Mouse (Mus musculus) limb, embryonic 15.5 days (tissue): ENCODE data around the gene Khk. TPM values are rescaled to one million over a fixed set of nuclear protein-coding genes. Genes with fewer than 3 reads are reported as not detected.

Experiments
- ATAC-seq: fragments of 200-750 bp; cut with Nextera tagmentation; 2 replicates; pipeline ENCODE4 v1.8.0; 2017; ENCODE audit warnings: low read depth, moderate TSS enrichment; ENCODE audit not compliant: insufficient number of reproducible peaks, low FRiP score, low TSS enrichment
- H3K27ac ChIP-seq: fragments of 300-500 bp; sonication (generic); 2 replicates; pipeline ENCODE4 v1.5.1; 2015; ENCODE audit warnings: moderate library complexity, mild to moderate bottlenecking, inconsistent platforms
- H3K27me3 ChIP-seq: fragments of 300-500 bp; sonication (generic); 2 replicates; pipeline ENCODE4 v1.6.1; 2015; ENCODE audit warnings: inconsistent platforms
- H3K36me3 ChIP-seq: fragments of 300-500 bp; sonication (generic); 2 replicates; pipeline ENCODE4 v1.6.1; 2015; ENCODE audit warnings: inconsistent platforms
- H3K4me1 ChIP-seq: fragments of 300-500 bp; sonication (generic); 2 replicates; pipeline ENCODE4 v1.6.1; 2015; ENCODE audit warnings: inconsistent platforms
- H3K4me2 ChIP-seq: fragments of 300-500 bp; sonication (generic); 2 replicates; pipeline ENCODE4 v1.6.1; 2015; ENCODE audit warnings: mild to moderate bottlenecking, inconsistent platforms
- H3K4me3 ChIP-seq: fragments of 300-500 bp; sonication (generic); 2 replicates; pipeline ENCODE4 v1.5.1; 2015; ENCODE audit warnings: mild to moderate bottlenecking, inconsistent platforms
- H3K9ac ChIP-seq: fragments of 300-500 bp; sonication (generic); 2 replicates; pipeline ENCODE4 v1.6.1; 2015; ENCODE audit warnings: inconsistent platforms
- H3K9me3 ChIP-seq: fragments of 300-500 bp; sonication (generic); 2 replicates; pipeline ENCODE4 v1.6.1; 2016; ENCODE audit warnings: inconsistent platforms
- WGBS: fragments of 180-500 bp; shearing (Covaris S2); methylation state at CpG from one replicate; pipeline ENCODE4 v1.1.7; 2015; 5-methylcytosine and 5-hydroxymethylcytosine counted together
- polyA plus RNA-seq: library from polyadenylated mRNA; unstranded; fragments of >200 nt; fragmentation: Nextera tagmentation; extraction: Ambion mirVana; gene quantifications from 2 replicates; pipeline ENCODE4 v1.2.1, GENCODE M21; 2015

Khk gene
- polyA plus RNA-seq, 1 experiment from 2014 or later = 23.6 TPM

DNA sequence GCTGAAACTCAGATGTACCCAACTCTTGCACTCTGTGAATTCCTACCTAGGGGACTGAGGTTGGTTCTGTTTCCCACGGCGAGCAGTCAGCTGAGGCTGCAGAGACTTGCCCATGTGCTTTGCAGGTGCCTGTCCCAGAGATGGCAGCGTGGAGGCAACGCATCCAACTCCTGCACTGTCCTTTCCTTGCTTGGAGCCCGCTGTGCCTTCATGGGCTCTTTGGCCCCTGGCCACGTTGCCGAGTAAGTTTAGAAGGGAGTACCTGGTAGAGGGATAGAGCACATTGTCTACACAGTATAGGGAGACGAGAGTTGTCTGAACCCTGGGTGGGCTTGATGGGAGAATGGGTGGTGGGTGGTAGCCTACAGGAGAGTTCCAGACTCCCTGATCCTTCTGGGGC, 3.4 kb downstream of the Khk start:
- no peak overlapping the region for H3K9ac ChIP-seq
- peaks cover 18% of the 10 kb centered on the region for H3K36me3 ChIP-seq
- no peaks in the 10 kb centered on the region for H3K9me3 ChIP-seq
- no peak overlapping the region for H3K4me3 ChIP-seq
- peaks cover 36% of the 10 kb centered on the region for H3K4me1 ChIP-seq
- no peaks in the 10 kb centered on the region for H3K27me3 ChIP-seq
- 72% methylated on average over 8 of the region's 8 CpGs for WGBS
- H3K27ac ChIP-seq = no peak overlapping the region
- ATAC-seq = no peak
- no peak overlapping the region for H3K4me2 ChIP-seq

DNA sequence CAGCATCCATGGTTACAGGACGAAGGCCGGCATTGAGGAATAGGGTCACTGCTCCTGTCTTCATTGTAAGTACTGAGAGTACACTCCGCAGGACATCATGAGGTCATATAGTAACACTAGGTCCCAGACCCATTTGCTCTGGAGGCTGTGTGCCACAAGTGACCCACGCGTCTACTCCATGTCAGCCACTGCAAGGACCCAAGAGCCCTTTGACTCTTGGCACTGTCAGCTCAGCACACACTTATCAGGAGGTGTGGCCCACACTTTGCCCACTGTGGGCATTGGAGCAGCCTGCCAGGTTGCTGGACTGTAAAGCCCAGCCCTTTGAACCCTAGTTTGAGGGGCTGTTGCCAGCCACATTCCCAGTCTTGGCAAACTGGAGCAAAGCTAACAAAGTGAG, 4.0 kb downstream of the Khk start:
- WGBS = 88% methylated on average over 5 of the region's 5 CpGs

DNA sequence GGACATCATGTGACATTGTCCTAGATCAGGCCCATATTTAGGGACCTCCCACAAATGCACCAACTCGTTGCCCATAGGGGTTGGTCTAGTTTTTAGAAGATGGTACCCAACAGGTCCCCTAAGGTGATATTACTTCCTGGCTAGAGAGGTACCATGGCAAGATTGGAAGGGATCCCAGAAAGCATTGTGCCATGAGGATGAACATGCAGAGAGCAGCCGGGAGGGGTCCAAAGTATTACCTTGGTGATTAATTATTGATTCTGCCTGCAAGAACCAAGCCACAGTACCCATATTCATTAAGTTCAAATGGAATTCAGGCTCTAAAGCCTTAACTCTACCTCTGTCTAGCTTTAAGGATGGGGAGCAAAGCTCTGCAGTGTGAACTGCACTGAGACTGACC, 4.8 kb downstream of the Khk start:
- no peak overlapping the region for H3K27ac ChIP-seq
- no peak for ATAC-seq
- peaks cover 25% of the 10 kb centered on the region for H3K4me1 ChIP-seq
- H3K27me3 ChIP-seq = no peaks in the 10 kb centered on the region
- no peak overlapping the region for H3K4me3 ChIP-seq
- no peak overlapping the region for H3K9ac ChIP-seq
- WGBS = 73% methylated on average over 2 of the region's 2 CpGs
- no peaks in the 10 kb centered on the region for H3K9me3 ChIP-seq
- peaks cover 3% of the 10 kb centered on the region; the same call in 1 of the 2 replicates for H3K36me3 ChIP-seq
- H3K4me2 ChIP-seq = no peak overlapping the region

More for the DNA sequence above, 4.0 kb downstream of the Khk start:
- Histone ChIP-seq H3K4me3 (no peak overlapping the region), H3K27ac (no peak overlapping the region), H3K4me1 (peaks cover 31% of the 10 kb centered on the region), H3K27me3 (no peaks in the 10 kb centered on the region), H3K36me3 (peaks cover 11% of the 10 kb centered on the region), H3K9me3 (no peaks in the 10 kb centered on the region), H3K4me2 (no peak overlapping the region), H3K9ac (no peak overlapping the region)
- no peak for ATAC-seq

DNA sequence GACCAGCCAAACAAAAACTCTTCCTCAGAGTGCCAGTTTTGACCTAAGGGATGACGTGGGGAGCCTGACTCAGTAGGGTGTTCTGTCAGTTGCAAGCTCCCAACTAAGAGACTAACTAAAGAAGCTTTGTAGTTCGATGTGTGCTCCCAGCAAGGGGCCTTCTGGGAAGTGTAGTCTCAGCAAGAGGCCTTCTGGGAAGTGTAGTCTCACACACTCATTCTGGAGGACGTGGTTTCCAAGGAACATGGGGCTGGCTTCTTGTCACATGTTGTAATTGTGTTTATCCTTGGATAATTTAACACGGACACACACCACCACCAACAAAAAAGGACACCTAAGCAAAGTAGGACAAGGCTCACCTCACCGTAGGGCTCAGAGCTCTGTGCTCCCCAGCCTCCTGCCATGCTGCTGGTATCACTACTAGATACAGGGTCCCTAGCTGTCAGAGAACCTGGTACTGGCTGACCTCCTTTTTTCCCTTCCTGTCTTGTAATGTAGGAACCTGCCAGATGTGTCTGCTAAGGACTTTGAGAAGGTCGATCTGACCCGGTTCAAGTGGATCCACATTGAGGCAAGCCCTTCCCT, 6.8 kb downstream of the Khk start:
- H3K4me2 ChIP-seq = peak overlapping the region; percentile 25; the same call in 1 of the 2 replicates
- no peak for ATAC-seq
- no peak overlapping the region for H3K9ac ChIP-seq
- H3K9me3 ChIP-seq = no peaks in the 10 kb centered on the region
- 0 out of 2 replicates have a peak, but pooled peaks cover 3% of the 10 kb centered on the region for H3K36me3 ChIP-seq
- H3K27ac ChIP-seq = no peak overlapping the region
- no peak overlapping the region for H3K4me3 ChIP-seq
- H3K4me1 ChIP-seq = peaks cover 7% of the 10 kb centered on the region; the same call in 1 of the 2 replicates
- no peaks in the 10 kb centered on the region for H3K27me3 ChIP-seq
- 39% methylated on average over 7 of the region's 7 CpGs for WGBS

DNA sequence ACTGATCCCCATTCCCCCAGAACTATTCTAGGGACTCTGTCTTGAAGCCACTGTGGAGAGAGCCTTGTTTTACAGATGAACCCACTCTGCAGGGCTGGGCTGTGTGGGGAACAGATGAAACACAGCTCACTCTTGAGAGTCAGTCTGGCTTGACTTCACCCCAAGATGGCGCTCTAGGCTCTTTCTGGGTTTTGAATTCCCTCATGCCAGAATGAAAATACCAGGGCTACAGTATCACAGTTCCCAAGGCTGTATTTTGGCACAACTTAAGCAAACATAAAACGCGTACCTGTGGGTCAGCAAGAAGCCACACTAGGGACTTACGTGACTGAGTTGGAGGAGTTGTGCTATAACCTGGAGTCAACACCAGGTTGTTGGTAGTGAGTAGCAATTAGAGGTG, 8.9 kb downstream of the Khk start:
- Histone ChIP-seq H3K27ac (no peak overlapping the region), H3K9me3 (no peaks in the 10 kb centered on the region), H3K36me3 (0 out of 2 replicates have a peak, but pooled peaks cover 3% of the 10 kb centered on the region), H3K4me3 (no peak overlapping the region), H3K4me2 (no peak overlapping the region), H3K4me1 (peaks cover 6% of the 10 kb centered on the region; the same call in 1 of the 2 replicates), H3K27me3 (no peaks in the 10 kb centered on the region), H3K9ac (no peak overlapping the region)
- WGBS = 32% methylated on average over 4 of the region's 4 CpGs
- ATAC-seq = no peak; the same call in 1 of the 2 replicates

DNA sequence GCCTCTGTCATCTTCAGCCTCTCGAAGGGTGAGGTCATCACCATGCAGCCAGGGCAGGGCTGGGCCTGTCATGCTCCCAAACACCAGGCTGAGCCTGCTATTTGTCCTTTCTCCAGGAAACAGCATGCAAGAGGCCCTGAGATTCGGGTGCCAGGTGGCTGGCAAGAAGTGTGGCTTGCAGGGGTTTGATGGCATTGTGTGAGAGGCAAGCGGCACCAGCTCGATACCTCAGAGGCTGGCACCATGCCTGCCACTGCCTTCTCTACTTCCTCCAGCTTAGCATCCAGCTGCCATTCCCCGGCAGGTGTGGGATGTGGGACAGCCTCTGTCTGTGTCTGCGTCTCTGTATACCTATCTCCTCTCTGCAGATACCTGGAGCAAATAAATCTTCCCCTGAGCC, 9.6 kb downstream of the Khk start:
- Histone ChIP-seq H3K9ac (no peak overlapping the region), H3K36me3 (no peaks in the 10 kb centered on the region), H3K4me1 (peaks cover 6% of the 10 kb centered on the region; the same call in 1 of the 2 replicates), H3K27me3 (no peaks in the 10 kb centered on the region), H3K27ac (no peak overlapping the region), H3K4me3 (no peak overlapping the region), H3K4me2 (no peak overlapping the region), H3K9me3 (no peaks in the 10 kb centered on the region)
- no peak for ATAC-seq
- WGBS = 80% methylated on average over 6 of the region's 6 CpGs

DNA sequence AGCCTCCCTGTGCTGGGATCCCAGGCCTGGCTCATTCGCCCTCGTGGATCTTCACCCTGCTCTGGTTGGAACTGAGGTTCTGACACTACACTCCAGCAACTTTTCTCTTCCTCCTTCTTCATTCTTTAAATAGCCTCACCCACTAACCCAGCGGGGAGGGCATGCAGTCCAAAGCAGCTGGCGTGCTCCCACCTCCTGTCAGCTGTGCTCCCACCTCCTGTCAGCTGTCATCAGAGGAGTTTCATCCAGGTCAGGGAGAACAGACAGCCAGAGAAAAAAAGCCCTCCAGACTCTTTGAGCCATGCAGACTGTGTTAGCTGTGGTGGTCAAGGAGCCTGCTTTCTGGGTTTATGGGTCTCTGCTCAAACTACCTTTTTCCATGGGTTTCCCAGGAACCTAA, 10.1 kb downstream of the Khk start:
- WGBS = 77% methylated on average over 4 of the region's 4 CpGs
- H3K9me3 ChIP-seq = no peaks in the 10 kb centered on the region
- no peak overlapping the region for H3K4me3 ChIP-seq
- H3K27me3 ChIP-seq = no peaks in the 10 kb centered on the region
- peaks cover 6% of the 10 kb centered on the region; the same call in 1 of the 2 replicates for H3K4me1 ChIP-seq
- H3K27ac ChIP-seq = no peak overlapping the region
- no peaks in the 10 kb centered on the region for H3K36me3 ChIP-seq
- no peak for ATAC-seq
- H3K9ac ChIP-seq = no peak overlapping the region
- H3K4me2 ChIP-seq = no peak overlapping the region

DNA sequence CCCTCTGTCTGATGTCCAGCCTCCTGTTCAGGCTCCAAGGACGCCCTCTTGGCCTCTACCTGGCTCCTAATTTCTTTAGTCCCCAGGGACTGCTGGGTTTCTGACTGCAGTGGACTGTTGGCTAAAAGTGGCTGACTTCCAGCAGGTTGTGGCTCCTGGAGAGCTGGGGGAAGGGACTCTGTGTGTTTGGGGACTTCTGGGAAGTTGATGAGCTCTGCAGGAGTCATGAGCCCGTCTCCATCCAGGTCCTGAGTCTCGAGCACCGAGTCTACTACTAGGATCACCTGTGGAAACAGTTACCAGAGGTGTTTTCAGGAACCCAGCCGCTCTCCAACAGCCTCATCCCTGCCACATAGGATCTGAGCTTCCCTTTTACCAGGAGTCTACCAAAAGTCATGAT, 12.5 kb downstream of the Khk start:
- no peak for ATAC-seq
- H3K4me3 ChIP-seq = no peak overlapping the region
- H3K36me3 ChIP-seq = no peaks in the 10 kb centered on the region

DNA sequence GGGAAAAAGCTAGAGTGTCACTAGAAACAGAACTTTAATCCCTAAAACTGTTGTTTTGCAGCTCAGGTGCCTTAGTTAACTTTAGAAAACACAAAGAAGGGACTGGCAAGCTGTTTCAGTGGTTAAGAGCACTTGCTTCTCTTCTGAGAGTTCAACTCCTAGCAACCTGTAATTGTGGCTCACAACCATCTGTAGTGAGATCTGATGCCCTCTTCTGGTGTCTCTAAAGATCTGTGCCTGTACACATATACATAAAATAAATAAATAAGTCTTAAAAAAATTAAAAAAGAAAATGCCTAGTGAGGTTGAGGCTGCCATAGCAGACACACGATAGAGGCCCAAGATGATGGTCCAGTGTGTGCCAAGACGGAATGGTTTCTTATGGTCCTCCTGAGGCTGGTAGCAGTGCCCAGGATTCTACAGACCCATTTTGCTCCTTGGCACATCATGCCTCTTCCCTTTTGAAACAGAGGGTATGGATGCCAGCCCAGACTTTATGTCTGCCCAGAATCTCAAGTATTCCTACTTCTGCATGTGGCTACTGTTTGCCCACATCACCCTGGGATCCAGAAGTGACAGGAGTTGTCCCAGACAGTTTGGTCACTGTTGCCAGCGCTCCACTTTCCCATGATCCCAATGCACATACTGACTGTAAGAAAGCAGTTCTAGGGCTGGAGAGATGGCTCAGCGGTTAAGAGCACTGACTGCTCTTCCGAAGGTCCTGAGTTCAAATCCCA, 13.7 kb downstream of the Khk start:
- no peaks in the 10 kb centered on the region for H3K36me3 ChIP-seq
- peaks cover 3% of the 10 kb centered on the region; the same call in 1 of the 2 replicates for H3K4me1 ChIP-seq
- H3K4me3 ChIP-seq = no peak overlapping the region
- ATAC-seq = no peak
- H3K4me2 ChIP-seq = no peak overlapping the region
- no peaks in the 10 kb centered on the region for H3K9me3 ChIP-seq
- H3K27me3 ChIP-seq = no peaks in the 10 kb centered on the region
- H3K9ac ChIP-seq = no peak overlapping the region
- no peak overlapping the region for H3K27ac ChIP-seq
- WGBS = 88% methylated on average over 5 of the region's 5 CpGs

More for the DNA sequence above, 12.5 kb downstream of the Khk start:
- peaks cover 3% of the 10 kb centered on the region; the same call in 1 of the 2 replicates for H3K4me1 ChIP-seq
- H3K9ac ChIP-seq = no peak overlapping the region
- H3K9me3 ChIP-seq = no peaks in the 10 kb centered on the region
- H3K27ac ChIP-seq = no peak overlapping the region
- H3K27me3 ChIP-seq = no peaks in the 10 kb centered on the region
- WGBS = 63% methylated on average over 5 of the region's 5 CpGs
- H3K4me2 ChIP-seq = no peak overlapping the region

DNA sequence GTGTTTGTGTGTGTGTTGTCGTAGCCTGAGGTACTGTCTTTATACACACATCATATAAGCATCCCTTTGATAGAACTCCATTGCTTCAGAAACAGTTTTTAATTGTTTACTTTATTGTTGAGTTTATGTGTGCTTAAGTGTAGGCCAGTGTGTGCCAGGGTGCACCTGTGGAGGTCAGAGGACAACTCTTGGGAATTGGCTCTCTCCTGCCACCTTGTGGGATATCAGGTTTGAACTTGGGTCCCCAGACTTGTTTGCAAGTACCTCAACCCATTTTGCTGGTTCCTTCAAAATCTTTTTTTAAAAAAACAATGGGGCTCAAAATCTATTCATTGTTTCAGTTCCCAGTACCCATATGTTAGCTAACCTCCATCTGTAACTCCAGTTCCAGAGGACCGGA, 21.8 kb downstream of the Khk start:
- 96% methylated on average over 2 of the region's 2 CpGs for WGBS
- Histone ChIP-seq H3K27me3 (peaks cover 6% of the 10 kb centered on the region; the same call in 1 of the 2 replicates), H3K4me1 (peaks cover 6% of the 10 kb centered on the region), H3K9ac (no peak overlapping the region), H3K9me3 (no peaks in the 10 kb centered on the region), H3K36me3 (no peaks in the 10 kb centered on the region), H3K4me3 (no peak overlapping the region), H3K4me2 (no peak overlapping the region), H3K27ac (no peak overlapping the region)
- ATAC-seq = no peak

DNA sequence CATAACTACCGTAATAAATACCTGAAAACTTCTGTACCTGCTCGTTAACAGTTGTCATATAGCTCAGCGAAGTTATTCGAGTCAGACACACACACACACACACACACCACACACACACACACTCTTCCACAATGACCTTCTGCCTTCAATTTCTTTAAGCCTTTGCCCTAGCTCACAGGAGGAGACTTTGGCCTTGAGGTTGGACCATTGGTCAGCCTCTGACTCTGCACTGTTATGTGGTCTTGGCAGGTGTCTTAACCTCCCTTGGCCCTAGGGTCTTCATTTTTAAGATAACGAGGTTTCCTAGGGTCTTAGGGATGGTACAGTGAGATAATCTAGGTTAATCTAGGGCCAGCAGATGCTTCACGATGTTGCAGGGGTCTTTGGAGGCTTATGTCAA, 23.1 kb downstream of the Khk start:
- Histone ChIP-seq H3K27me3 (peaks cover 6% of the 10 kb centered on the region; the same call in 1 of the 2 replicates), H3K9me3 (no peaks in the 10 kb centered on the region), H3K4me1 (peaks cover 12% of the 10 kb centered on the region), H3K27ac (no peak overlapping the region), H3K4me3 (no peak overlapping the region; the same call in 1 of the 2 replicates), H3K4me2 (no peak overlapping the region), H3K9ac (no peak overlapping the region), H3K36me3 (no peaks in the 10 kb centered on the region)
- WGBS = 78% methylated on average over 6 of the region's 6 CpGs
- ATAC-seq = no peak
